Mouse (Mus musculus): ENCODE data around the gene Tert. TPM values are rescaled to one million over a fixed set of nuclear protein-coding genes. Genes with fewer than 3 reads are reported as not detected.

The Tert gene
- polyA plus RNA-seq, 1 experiment from 2014 or later: 5.3 TPM

DNA sequence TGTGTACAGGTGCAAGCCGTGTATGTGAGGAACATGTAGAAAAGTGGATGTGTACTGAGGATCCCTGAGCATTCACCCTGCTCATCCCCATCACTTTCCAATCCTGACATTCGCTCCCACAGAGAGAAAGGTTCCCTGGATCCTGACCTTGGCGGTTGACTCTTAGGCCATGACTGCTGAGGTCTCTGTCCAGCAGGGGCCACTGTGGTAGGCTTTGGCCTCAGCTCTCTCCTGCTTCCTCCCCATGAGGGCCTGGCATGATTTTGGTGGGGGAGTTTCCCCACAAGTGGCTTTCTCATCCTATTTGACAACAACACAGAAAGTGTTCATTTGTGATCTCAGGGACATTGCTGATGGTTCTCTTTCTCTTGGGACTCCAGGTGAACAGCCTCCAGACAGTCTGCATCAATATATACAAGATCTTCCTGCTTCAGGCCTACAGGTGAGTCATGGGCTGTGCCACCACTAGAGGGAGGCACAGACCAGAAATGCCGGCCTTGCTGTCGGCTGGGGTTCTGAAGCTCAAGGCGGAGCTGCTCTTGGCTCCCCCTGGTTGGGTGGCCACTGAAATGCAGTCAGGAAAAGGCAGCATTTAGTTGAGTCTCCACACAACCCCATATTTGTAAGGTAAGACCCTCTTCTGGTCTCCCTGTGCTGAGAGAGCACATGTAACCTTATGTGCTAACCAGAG, 19.8 kb downstream of the Tert start:
- Histone ChIP-seq H3K27ac (ENCODE audit: low read length) (no peak overlapping the region), H3K9me3 (ENCODE audit: control insufficient read depth, low read depth, low read length) (no peaks in the 10 kb centered on the region), H3K4me3 (ENCODE audit: low read depth, low read length) (no peak overlapping the region), H3K9ac (replicated peaks; ENCODE audit: low read depth, low read length) (no peak overlapping the region), H3K36me3 (ENCODE audit: control insufficient read depth, insufficient read depth, low read length) (peaks cover 5% of the 10 kb centered on the region; the same call in 1 of the 2 replicates), H3K4me1 (ENCODE audit: control insufficient read depth, insufficient read depth, low read length) (no peaks in the 10 kb centered on the region), H3K4me2 (replicated peaks; ENCODE audit: low read depth, low read length) (no peak overlapping the region), H3K27me3 (ENCODE audit: control insufficient read depth, insufficient read depth, low read length) (no peaks in the 10 kb centered on the region)
- WGBS: 40% methylated on average over 6 of the region's 6 CpGs
- ATAC-seq (ENCODE audit: insufficient number of reproducible peaks, insufficient read depth, low FRiP score, low read depth): 0 out of 2 replicates have a peak, but pooled peaks have one; percentile 58

DNA sequence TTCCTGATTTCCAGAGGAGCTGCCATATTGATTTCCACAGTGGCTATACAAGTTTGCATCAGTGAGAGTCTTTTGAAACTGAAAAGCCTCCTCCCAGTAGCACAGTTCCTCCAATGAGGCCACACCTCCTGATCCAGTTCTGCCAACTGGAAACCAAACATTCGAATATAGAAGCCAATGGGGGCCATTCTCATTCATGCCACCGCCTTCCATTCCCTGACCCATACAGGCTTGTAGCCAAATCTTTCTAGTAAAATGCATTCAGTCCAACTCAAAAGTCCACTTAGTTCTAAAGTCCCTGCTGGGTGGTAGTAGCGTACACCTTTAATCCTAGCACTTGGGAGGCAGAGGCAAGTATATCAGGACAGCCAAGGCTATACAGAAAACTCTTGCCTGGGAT, 26.6 kb downstream of the Tert start:
- Histone ChIP-seq H3K9ac (replicated peaks; ENCODE audit: low read depth, low read length) (no peak overlapping the region), H3K9me3 (ENCODE audit: control insufficient read depth, low read depth, low read length) (no peaks in the 10 kb centered on the region), H3K4me2 (replicated peaks; ENCODE audit: low read depth, low read length) (no peak overlapping the region), H3K4me1 (ENCODE audit: control insufficient read depth, insufficient read depth, low read length) (no peaks in the 10 kb centered on the region), H3K27ac (ENCODE audit: low read length) (no peak overlapping the region), H3K36me3 (ENCODE audit: control insufficient read depth, insufficient read depth, low read length) (peaks cover 5% of the 10 kb centered on the region; the same call in 1 of the 2 replicates), H3K27me3 (ENCODE audit: control insufficient read depth, insufficient read depth, low read length) (no peaks in the 10 kb centered on the region), H3K4me3 (ENCODE audit: low read depth, low read length) (no peak overlapping the region)
- no peak for ATAC-seq (ENCODE audit: insufficient number of reproducible peaks, insufficient read depth, low FRiP score, low read depth)
- WGBS: 81% methylated on average over 3 of the region's 3 CpGs

- WGBS: 60% methylated on average over 3 of the region's 3 CpGs
- H3K27ac ChIP-seq (ENCODE audit: low read length): no peak overlapping the region
- H3K9me3 ChIP-seq (ENCODE audit: control insufficient read depth, low read depth, low read length): no peaks in the 10 kb centered on the region
- no peaks in the 10 kb centered on the region for H3K4me1 ChIP-seq (ENCODE audit: control insufficient read depth, insufficient read depth, low read length)
- no peak overlapping the region for H3K9ac ChIP-seq (replicated peaks; ENCODE audit: low read depth, low read length)
- ATAC-seq (ENCODE audit: insufficient number of reproducible peaks, insufficient read depth, low FRiP score, low read depth): no peak
- H3K4me2 ChIP-seq (replicated peaks; ENCODE audit: low read depth, low read length): no peak overlapping the region
- H3K4me3 ChIP-seq (ENCODE audit: low read depth, low read length): no peak overlapping the region
- H3K36me3 ChIP-seq (ENCODE audit: control insufficient read depth, insufficient read depth, low read length): no peaks in the 10 kb centered on the region
- no peaks in the 10 kb centered on the region for H3K27me3 ChIP-seq (ENCODE audit: control insufficient read depth, insufficient read depth, low read length)
Measured at GRCm38 (mm10) chr13:73654976-73655375, 28.3 kb downstream of the Tert start.

DNA sequence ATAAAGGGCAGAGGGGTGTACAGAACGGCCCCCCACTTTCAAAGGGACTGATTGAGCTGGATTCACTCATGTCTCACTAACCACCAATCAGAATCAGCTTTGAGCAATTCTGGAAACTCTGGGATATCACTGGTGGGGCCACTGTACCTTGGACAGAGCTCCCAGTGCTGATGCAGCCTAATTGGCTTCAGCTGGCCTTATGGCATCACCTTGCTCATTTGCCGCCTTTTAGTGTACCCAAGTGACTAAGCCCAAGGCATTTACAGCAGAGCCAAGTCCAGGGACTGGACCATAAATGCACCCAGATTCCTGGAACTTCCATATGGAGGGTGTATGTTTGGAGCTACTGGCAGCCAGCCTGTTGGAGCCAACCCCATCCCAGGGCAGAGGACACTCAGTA, 32.2 kb downstream of the Tert start:
- no peak overlapping the region for H3K4me3 ChIP-seq (ENCODE audit: low read depth, low read length)
- H3K4me2 ChIP-seq (replicated peaks; ENCODE audit: low read depth, low read length): no peak overlapping the region
- H3K36me3 ChIP-seq (ENCODE audit: control insufficient read depth, insufficient read depth, low read length): no peaks in the 10 kb centered on the region
- WGBS: 48% methylated on average over 2 of the region's 2 CpGs
- no peak for ATAC-seq (ENCODE audit: insufficient number of reproducible peaks, insufficient read depth, low FRiP score, low read depth)
- no peak overlapping the region for H3K9ac ChIP-seq (replicated peaks; ENCODE audit: low read depth, low read length)
- H3K4me1 ChIP-seq (ENCODE audit: control insufficient read depth, insufficient read depth, low read length): no peaks in the 10 kb centered on the region
- H3K9me3 ChIP-seq (ENCODE audit: control insufficient read depth, low read depth, low read length): no peaks in the 10 kb centered on the region
- no peak overlapping the region for H3K27ac ChIP-seq (ENCODE audit: low read length)
- H3K27me3 ChIP-seq (ENCODE audit: control insufficient read depth, insufficient read depth, low read length): no peaks in the 10 kb centered on the region

DNA sequence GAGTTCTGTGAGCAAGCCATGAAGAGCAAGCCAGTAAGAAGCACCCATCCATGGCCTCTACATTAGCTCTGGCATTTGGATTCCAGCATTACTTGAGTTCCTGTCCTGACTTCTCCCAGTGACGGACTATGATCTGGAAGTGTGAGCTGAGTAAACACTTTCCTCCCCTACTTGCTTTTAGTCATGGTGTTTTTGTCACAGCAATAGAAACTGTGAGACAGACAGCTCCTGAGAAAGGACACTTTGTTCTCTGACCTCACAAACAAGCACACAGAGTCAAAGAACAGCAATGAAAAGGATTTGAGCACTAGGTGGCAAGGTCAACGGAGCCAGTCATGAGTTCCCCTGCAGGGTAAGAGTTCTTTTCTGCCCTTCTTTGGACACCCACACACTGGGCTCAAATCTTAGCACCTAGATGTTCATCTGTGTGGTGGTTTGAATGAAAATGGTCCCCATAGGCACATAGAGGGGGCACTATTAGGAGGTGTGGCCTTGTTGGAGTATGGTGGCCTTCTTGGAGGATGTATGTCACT, 33.5 kb downstream of the Tert start:
- Histone ChIP-seq H3K9me3 (ENCODE audit: control insufficient read depth, low read depth, low read length) (no peaks in the 10 kb centered on the region), H3K4me3 (ENCODE audit: low read depth, low read length) (no peak overlapping the region), H3K4me2 (replicated peaks; ENCODE audit: low read depth, low read length) (no peak overlapping the region), H3K27me3 (ENCODE audit: control insufficient read depth, insufficient read depth, low read length) (no peaks in the 10 kb centered on the region), H3K36me3 (ENCODE audit: control insufficient read depth, insufficient read depth, low read length) (no peaks in the 10 kb centered on the region), H3K4me1 (ENCODE audit: control insufficient read depth, insufficient read depth, low read length) (no peaks in the 10 kb centered on the region), H3K9ac (replicated peaks; ENCODE audit: low read depth, low read length) (no peak overlapping the region), H3K27ac (ENCODE audit: low read length) (no peak overlapping the region)
- ATAC-seq (ENCODE audit: insufficient number of reproducible peaks, insufficient read depth, low FRiP score, low read depth): no peak
- 78% methylated on average over 2 of the region's 2 CpGs for WGBS

DNA sequence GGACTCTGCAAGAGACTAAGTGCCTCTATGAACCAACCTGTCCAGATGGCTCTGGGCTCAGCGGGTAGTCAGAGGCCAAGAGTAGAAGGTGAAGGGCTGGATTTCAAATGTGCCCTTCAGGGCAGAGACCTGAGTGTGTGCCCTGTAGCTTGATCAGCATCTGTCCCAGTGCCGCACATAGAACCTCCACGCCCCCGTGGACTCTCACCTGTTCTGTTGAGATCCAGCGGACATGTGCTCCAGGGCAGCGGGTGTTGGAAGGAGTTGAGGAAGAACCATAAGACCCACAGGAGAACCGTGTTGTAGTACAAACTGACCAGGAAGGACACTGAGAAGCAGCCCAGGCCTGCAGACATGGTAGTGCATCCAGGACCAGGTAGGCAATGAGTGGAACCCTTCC, 48.5 kb downstream of the Tert start:
- Histone ChIP-seq H3K4me1 (ENCODE audit: control insufficient read depth, insufficient read depth, low read length) (no peaks in the 10 kb centered on the region), H3K27ac (ENCODE audit: low read length) (no peak overlapping the region), H3K9me3 (ENCODE audit: control insufficient read depth, low read depth, low read length) (no peaks in the 10 kb centered on the region), H3K4me3 (ENCODE audit: low read depth, low read length) (no peak overlapping the region), H3K4me2 (replicated peaks; ENCODE audit: low read depth, low read length) (no peak overlapping the region), H3K9ac (replicated peaks; ENCODE audit: low read depth, low read length) (no peak overlapping the region), H3K36me3 (ENCODE audit: control insufficient read depth, insufficient read depth, low read length) (no peaks in the 10 kb centered on the region), H3K27me3 (ENCODE audit: control insufficient read depth, insufficient read depth, low read length) (no peaks in the 10 kb centered on the region)
- no peak for ATAC-seq (ENCODE audit: insufficient number of reproducible peaks, insufficient read depth, low FRiP score, low read depth)
- 84% methylated on average over 7 of the region's 7 CpGs for WGBS

DNA sequence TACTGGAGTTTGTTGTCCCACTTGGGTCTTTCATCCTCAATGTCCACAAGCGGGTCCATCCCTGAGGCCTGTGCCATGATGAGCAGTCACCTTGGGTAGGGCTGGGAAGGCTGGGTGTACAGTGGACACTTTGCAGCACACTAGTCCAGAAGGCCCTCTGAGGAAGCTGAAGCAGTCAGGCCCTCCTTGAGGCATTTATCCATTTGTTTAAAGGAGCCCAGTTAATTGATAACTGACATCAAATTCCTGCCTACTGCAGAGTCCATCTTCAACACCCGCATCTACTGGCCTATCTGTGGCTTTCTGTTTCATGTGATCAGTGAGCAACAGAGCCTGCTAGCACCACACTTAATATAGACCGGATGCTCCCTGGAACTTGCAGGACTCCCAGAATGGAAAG, 51.1 kb downstream of the Tert start, which contains the start of gene Slc6a18:
Gene Slc6a18 (minus strand): TSS at position 171 of the 400 bp plus-strand sequence.
- Histone ChIP-seq H3K4me2 (replicated peaks; ENCODE audit: low read depth, low read length) (no peak within 1 kb of the TSS), H3K9ac (replicated peaks; ENCODE audit: low read depth, low read length) (no peak within 1 kb of the TSS), H3K27ac (ENCODE audit: low read length) (no peak within 1 kb of the TSS), H3K36me3 (ENCODE audit: control insufficient read depth, insufficient read depth, low read length) (no peaks in the 10 kb centered on the region), H3K4me1 (ENCODE audit: control insufficient read depth, insufficient read depth, low read length) (no peaks in the 10 kb centered on the region), H3K4me3 (ENCODE audit: low read depth, low read length) (no peak within 1 kb of the TSS), H3K9me3 (ENCODE audit: control insufficient read depth, low read depth, low read length) (no peaks in the 10 kb centered on the region), H3K27me3 (ENCODE audit: control insufficient read depth, insufficient read depth, low read length) (no peaks in the 10 kb centered on the region)
- 87% methylated on average over 3 of the region's 3 CpGs for WGBS
- ATAC-seq (ENCODE audit: insufficient number of reproducible peaks, insufficient read depth, low FRiP score, low read depth): no peak

- Histone ChIP-seq H3K27ac (ENCODE audit: low read length) (no peak overlapping the region), H3K9me3 (ENCODE audit: control insufficient read depth, low read depth, low read length) (no peaks in the 10 kb centered on the region)
- ATAC-seq (ENCODE audit: insufficient number of reproducible peaks, insufficient read depth, low FRiP score, low read depth): no peak
Measured at GRCm38 (mm10) chr13:73679311-73679710, 52.6 kb downstream of the Tert start.

DNA sequence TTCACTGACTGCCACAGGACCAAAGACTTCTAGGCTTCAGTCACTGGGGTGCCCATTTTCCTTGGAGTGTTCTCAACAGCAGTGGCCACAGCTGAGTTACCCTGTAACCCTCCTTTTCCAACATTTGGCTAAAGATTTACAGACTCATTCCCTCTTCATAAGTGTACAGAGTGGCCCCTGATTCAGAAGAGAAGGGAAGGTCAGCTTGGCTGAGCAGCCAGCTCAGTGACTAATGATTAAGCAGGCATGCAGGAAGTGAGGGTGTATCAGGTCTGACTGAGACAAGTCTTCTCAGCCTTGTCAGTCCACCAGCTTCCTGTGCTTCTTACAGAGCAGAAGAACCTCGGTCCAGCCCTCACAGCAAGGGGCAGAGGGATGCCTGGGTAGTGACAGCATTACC, 53.7 kb downstream of the Tert start:
- WGBS: 6% methylated on average over 1 of the region's 1 CpGs
- Histone ChIP-seq H3K4me1 (ENCODE audit: control insufficient read depth, insufficient read depth, low read length) (no peaks in the 10 kb centered on the region), H3K9me3 (ENCODE audit: control insufficient read depth, low read depth, low read length) (no peaks in the 10 kb centered on the region), H3K9ac (replicated peaks; ENCODE audit: low read depth, low read length) (no peak overlapping the region), H3K27me3 (ENCODE audit: control insufficient read depth, insufficient read depth, low read length) (no peaks in the 10 kb centered on the region), H3K36me3 (ENCODE audit: control insufficient read depth, insufficient read depth, low read length) (no peaks in the 10 kb centered on the region), H3K4me3 (ENCODE audit: low read depth, low read length) (no peak overlapping the region), H3K27ac (ENCODE audit: low read length) (no peak overlapping the region), H3K4me2 (replicated peaks; ENCODE audit: low read depth, low read length) (no peak overlapping the region)
- peak; percentile 37; the same call in 1 of the 2 replicates for ATAC-seq (ENCODE audit: insufficient number of reproducible peaks, insufficient read depth, low FRiP score, low read depth)

More at GRCm38 (mm10) chr13:73679311-73679710, 52.6 kb downstream of the Tert start:
- H3K27me3 ChIP-seq (ENCODE audit: control insufficient read depth, insufficient read depth, low read length): no peaks in the 10 kb centered on the region
- no peak overlapping the region for H3K4me2 ChIP-seq (replicated peaks; ENCODE audit: low read depth, low read length)
- H3K36me3 ChIP-seq (ENCODE audit: control insufficient read depth, insufficient read depth, low read length): no peaks in the 10 kb centered on the region
- WGBS: 70% methylated on average over 2 of the region's 2 CpGs
- H3K9ac ChIP-seq (replicated peaks; ENCODE audit: low read depth, low read length): no peak overlapping the region
- no peak overlapping the region for H3K4me3 ChIP-seq (ENCODE audit: low read depth, low read length)
- no peaks in the 10 kb centered on the region for H3K4me1 ChIP-seq (ENCODE audit: control insufficient read depth, insufficient read depth, low read length)
